Mouse (Mus musculus): ENCODE measurements around the gene Gimap4. TPM values are rescaled to one million over a fixed set of nuclear protein-coding genes. Genes with fewer than 3 reads are reported as not detected.
A peak's percentile ranks its signal among the peaks of the same experiment; 100 is the strongest.

The Gimap4 gene
- polyA plus RNA-seq (2015; fragmentation: Nextera tagmentation; extraction: Ambion mirVana): 53.8 and 58.5 TPM in 2 replicates

DNA sequence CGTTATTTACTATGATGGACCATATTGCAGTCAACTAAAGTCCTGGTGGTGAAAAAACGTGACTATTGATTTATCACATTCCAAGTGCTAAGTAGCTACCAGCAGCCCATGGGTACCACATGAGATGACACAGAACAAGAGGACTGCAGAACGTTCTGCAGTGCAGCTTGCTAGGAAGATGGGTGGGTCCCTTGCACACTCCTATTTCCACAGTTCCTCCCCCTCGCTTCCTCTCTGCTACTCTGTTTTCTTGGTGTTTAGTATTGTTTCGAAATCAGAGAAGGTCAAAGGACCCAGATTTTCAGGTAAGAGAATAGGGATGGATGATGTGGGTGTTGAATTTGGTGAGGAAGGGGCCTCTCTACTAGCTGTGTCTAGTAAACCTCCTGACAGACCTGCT lies at the start of gene Gimap4:
Gene Gimap4 (plus strand): TSS at position 231 of the 400 bp plus-strand sequence.
- H3K9ac ChIP-seq (ENCODE audit: low read length): peak within 1 kb of the TSS; percentile 31
- H3K4me1 ChIP-seq (replicated peaks; ENCODE audit: control insufficient read depth, insufficient read depth, low read length): no peaks in the 10 kb centered on the region
- no peaks in the 10 kb centered on the region for H3K27me3 ChIP-seq (ENCODE audit: control insufficient read depth, insufficient read depth, low read depth, low read length)
- peak within 1 kb of the TSS; percentile 32 for H3K4me3 ChIP-seq (ENCODE audit: low read length)
- peak within 1 kb of the TSS; percentile 41 for H3K4me2 ChIP-seq (ENCODE audit: low read depth, low read length)
- H3K9me3 ChIP-seq (ENCODE audit: control insufficient read depth, low read length): no peaks in the 10 kb centered on the region
- peak within 1 kb of the TSS; percentile 73 for H3K27ac ChIP-seq (ENCODE audit: low read length)
- 54% methylated on average over 5 of the region's 5 CpGs for WGBS
- H3K36me3 ChIP-seq (ENCODE audit: control insufficient read depth, insufficient read depth, low read length): no peaks in the 10 kb centered on the region
- ATAC-seq (ENCODE audit: low read depth): 0 out of 2 replicates have a peak, but pooled peaks have one; percentile 43

- Histone ChIP-seq H3K9ac (ENCODE audit: low read length) (no peak overlapping the region), H3K4me1 (replicated peaks; ENCODE audit: control insufficient read depth, insufficient read depth, low read length) (no peaks in the 10 kb centered on the region), H3K27me3 (ENCODE audit: control insufficient read depth, insufficient read depth, low read depth, low read length) (peaks cover 2% of the 10 kb centered on the region; the same call in 1 of the 2 replicates), H3K9me3 (ENCODE audit: control insufficient read depth, low read length) (no peaks in the 10 kb centered on the region), H3K36me3 (ENCODE audit: control insufficient read depth, insufficient read depth, low read length) (no peaks in the 10 kb centered on the region), H3K4me2 (ENCODE audit: low read depth, low read length) (no peak overlapping the region), H3K4me3 (ENCODE audit: low read length) (no peak overlapping the region), H3K27ac (ENCODE audit: low read length) (no peak overlapping the region)
- 67% methylated on average over 2 of the region's 2 CpGs for WGBS
- ATAC-seq (ENCODE audit: low read depth): no peak
Observed at GRCm38 (mm10) chr6:48635105-48635504, 49.2 kb upstream of the Gimap4 start.

GRCm38 (mm10) chr6:48636515-48636914 lies 47.8 kb upstream of the Gimap4 start:
- no peak overlapping the region for H3K4me2 ChIP-seq (ENCODE audit: low read depth, low read length)
- no peak for ATAC-seq (ENCODE audit: low read depth)
- no peaks in the 10 kb centered on the region for H3K27me3 ChIP-seq (ENCODE audit: control insufficient read depth, insufficient read depth, low read depth, low read length)
- no peaks in the 10 kb centered on the region for H3K9me3 ChIP-seq (ENCODE audit: control insufficient read depth, low read length)
- H3K4me3 ChIP-seq (ENCODE audit: low read length): no peak overlapping the region
- no peak overlapping the region for H3K9ac ChIP-seq (ENCODE audit: low read length)
- H3K4me1 ChIP-seq (replicated peaks; ENCODE audit: control insufficient read depth, insufficient read depth, low read length): no peaks in the 10 kb centered on the region
- H3K27ac ChIP-seq (ENCODE audit: low read length): no peak overlapping the region
- no peaks in the 10 kb centered on the region for H3K36me3 ChIP-seq (ENCODE audit: control insufficient read depth, insufficient read depth, low read length)
- 71% methylated on average over 6 of the region's 6 CpGs for WGBS

DNA sequence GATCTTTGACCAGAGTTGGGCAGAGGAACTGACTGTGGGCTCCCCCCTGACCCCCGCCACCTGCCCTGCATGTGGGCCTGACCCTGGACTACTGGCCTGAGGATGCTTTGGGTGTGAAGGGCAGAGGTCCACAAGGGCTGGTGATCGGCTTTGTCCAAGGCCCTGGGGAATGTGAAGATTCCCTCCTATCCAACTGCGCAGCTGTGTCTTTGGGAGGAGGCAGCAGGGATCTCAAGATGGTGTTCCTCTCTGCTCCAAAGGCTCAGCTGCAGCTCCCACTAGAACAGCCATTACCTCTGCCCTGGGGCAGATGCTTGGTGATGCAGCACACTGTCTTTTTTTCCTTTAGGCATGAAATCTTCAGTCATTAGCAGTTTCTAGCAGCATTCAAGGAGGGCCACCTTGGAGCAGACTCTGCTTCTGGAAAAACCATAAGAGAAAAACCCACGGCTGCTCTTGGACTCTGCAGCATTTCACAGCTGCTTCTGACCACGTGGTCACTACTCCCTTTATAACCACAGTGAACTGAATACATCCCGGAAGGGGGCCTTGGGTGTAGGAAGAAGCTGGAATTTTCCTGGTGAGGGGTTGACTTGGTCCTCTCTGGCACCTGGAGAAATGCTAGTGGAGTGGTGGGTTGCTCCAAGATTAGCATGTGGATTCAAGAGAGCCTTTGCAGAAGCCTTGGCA lies 46.4 kb upstream of the Gimap4 start:
- Histone ChIP-seq H3K27ac (ENCODE audit: low read length) (no peak overlapping the region), H3K36me3 (ENCODE audit: control insufficient read depth, insufficient read depth, low read length) (no peaks in the 10 kb centered on the region), H3K27me3 (ENCODE audit: control insufficient read depth, insufficient read depth, low read depth, low read length) (no peaks in the 10 kb centered on the region), H3K4me1 (replicated peaks; ENCODE audit: control insufficient read depth, insufficient read depth, low read length) (no peaks in the 10 kb centered on the region), H3K4me3 (ENCODE audit: low read length) (no peak overlapping the region), H3K9ac (ENCODE audit: low read length) (no peak overlapping the region), H3K4me2 (ENCODE audit: low read depth, low read length) (no peak overlapping the region), H3K9me3 (ENCODE audit: control insufficient read depth, low read length) (no peaks in the 10 kb centered on the region)
- no peak for ATAC-seq (ENCODE audit: low read depth)
- 68% methylated on average over 6 of the region's 6 CpGs for WGBS

DNA sequence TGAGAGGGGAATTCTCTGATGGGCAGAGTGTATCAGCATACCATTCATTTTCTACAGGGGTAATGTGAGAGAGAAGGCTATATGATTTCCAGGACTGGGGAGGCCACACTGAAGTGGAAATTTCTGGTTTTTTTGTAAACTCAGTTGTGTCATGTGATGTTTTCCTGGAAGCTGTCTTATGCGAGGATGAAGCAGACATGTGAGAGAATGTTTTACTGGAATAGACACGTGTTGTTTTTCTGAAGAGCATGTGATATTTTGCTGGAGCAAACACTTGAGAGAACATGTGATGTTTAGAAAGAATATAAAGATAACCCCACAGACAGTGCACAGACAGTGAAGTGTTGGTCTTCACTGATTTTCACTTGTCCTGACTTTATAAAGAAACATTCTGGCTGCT lies 45.8 kb upstream of the Gimap4 start:
- Histone ChIP-seq H3K36me3 (ENCODE audit: control insufficient read depth, insufficient read depth, low read length) (no peaks in the 10 kb centered on the region), H3K27me3 (ENCODE audit: control insufficient read depth, insufficient read depth, low read depth, low read length) (no peaks in the 10 kb centered on the region), H3K9ac (ENCODE audit: low read length) (no peak overlapping the region), H3K4me1 (replicated peaks; ENCODE audit: control insufficient read depth, insufficient read depth, low read length) (no peaks in the 10 kb centered on the region), H3K27ac (ENCODE audit: low read length) (no peak overlapping the region), H3K9me3 (ENCODE audit: control insufficient read depth, low read length) (no peaks in the 10 kb centered on the region), H3K4me2 (ENCODE audit: low read depth, low read length) (no peak overlapping the region), H3K4me3 (ENCODE audit: low read length) (no peak overlapping the region)
- no peak for ATAC-seq (ENCODE audit: low read depth)
- WGBS: 57% methylated on average over 2 of the region's 2 CpGs

DNA sequence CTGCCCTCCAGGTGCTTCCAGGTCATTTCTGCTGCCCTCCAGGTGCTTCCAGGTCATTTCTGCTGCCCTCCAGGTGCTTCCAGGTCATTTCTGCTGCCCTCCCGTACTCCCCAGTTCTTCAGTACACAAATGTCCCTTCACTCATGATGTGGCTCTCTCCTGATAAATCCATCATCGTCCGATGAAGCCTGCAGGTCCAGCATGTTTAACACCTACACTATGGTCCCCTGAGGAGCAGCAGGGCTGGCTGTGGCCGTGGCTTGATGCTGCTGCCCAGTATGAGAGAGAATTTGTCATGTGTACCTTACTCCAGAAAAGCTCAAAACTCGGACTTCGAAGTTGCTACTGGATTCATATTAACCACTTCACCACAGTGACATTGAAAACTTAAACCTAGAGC lies 43.0 kb upstream of the Gimap4 start:
- no peaks in the 10 kb centered on the region for H3K4me1 ChIP-seq (replicated peaks; ENCODE audit: control insufficient read depth, insufficient read depth, low read length)
- no peaks in the 10 kb centered on the region; the same call in 1 of the 2 replicates for H3K27me3 ChIP-seq (ENCODE audit: control insufficient read depth, insufficient read depth, low read depth, low read length)
- H3K4me2 ChIP-seq (ENCODE audit: low read depth, low read length): no peak overlapping the region
- no peak overlapping the region for H3K27ac ChIP-seq (ENCODE audit: low read length)
- no peak for ATAC-seq (ENCODE audit: low read depth)
- WGBS: 56% methylated on average over 6 of the region's 6 CpGs
- H3K9ac ChIP-seq (ENCODE audit: low read length): no peak overlapping the region
- H3K4me3 ChIP-seq (ENCODE audit: low read length): no peak overlapping the region
- no peaks in the 10 kb centered on the region for H3K9me3 ChIP-seq (ENCODE audit: control insufficient read depth, low read length)
- H3K36me3 ChIP-seq (ENCODE audit: control insufficient read depth, insufficient read depth, low read length): no peaks in the 10 kb centered on the region

DNA sequence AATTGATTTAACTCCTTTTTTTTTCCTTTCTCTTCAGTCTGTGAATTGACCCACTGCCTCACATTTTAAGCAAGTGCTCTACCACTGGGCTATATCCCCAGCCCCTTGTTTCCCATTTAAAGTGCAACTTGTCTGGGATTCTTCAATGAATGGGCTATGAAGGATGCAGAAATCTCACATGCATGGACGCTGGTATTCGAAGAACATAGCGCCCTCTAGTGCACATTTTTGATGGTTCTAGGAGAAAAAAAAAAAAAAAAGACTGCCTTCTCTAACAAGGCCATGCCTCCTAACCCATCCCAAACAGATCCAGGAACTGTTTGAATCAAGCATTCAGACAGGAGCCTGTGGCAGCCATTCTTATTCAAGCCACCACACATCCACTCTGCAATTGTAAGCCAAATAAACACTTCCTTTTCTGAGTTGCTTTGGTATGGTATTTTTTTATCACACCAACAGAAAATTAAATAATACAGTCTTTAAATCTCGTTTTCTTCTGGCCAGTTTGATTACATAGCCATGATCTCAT lies 41.5 kb upstream of the Gimap4 start:
- Histone ChIP-seq H3K4me1 (replicated peaks; ENCODE audit: control insufficient read depth, insufficient read depth, low read length) (no peaks in the 10 kb centered on the region), H3K4me2 (ENCODE audit: low read depth, low read length) (no peak overlapping the region), H3K36me3 (ENCODE audit: control insufficient read depth, insufficient read depth, low read length) (no peaks in the 10 kb centered on the region), H3K9me3 (ENCODE audit: control insufficient read depth, low read length) (no peaks in the 10 kb centered on the region), H3K4me3 (ENCODE audit: low read length) (no peak overlapping the region), H3K27ac (ENCODE audit: low read length) (no peak overlapping the region), H3K27me3 (ENCODE audit: control insufficient read depth, insufficient read depth, low read depth, low read length) (no peaks in the 10 kb centered on the region; the same call in 1 of the 2 replicates), H3K9ac (ENCODE audit: low read length) (no peak overlapping the region)
- ATAC-seq (ENCODE audit: low read depth): no peak
- 18% methylated on average over 4 of the region's 4 CpGs for WGBS

DNA sequence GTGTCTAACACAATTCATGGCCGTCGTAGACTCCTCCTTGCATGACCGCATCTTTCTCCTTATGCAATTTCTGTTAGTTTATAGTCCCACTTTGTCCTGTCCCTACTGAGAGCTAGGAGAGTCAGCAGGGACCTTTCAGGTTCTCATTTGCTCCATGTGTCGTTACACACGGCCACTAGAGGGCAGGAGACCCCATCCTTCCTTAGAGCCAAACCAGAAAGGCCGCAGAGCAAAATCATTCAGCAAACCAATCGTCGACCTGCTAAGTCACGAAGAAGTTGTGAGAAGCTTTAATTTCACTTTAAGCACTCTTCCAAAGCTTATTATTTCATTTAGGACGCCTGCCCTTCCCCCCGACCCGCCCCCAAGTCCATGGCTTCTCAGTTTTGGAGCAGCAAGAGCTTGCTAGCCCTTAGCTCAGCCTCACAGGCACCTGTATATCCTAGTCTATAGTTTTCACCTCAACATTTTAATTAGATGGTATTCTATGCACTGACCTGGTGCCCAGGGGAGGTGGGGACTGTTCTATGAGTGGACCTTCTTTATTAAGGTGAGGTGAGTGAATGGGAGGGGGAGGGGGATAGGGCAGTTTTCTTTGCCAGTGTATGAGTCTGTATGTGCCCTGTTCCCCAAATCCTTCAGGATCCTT lies 38.6 kb upstream of the Gimap4 start:
- Histone ChIP-seq H3K4me1 (replicated peaks; ENCODE audit: control insufficient read depth, insufficient read depth, low read length) (no peaks in the 10 kb centered on the region), H3K4me2 (ENCODE audit: low read depth, low read length) (no peak overlapping the region), H3K36me3 (ENCODE audit: control insufficient read depth, insufficient read depth, low read length) (no peaks in the 10 kb centered on the region), H3K9me3 (ENCODE audit: control insufficient read depth, low read length) (no peaks in the 10 kb centered on the region), H3K27ac (ENCODE audit: low read length) (no peak overlapping the region), H3K4me3 (ENCODE audit: low read length) (no peak overlapping the region), H3K9ac (ENCODE audit: low read length) (no peak overlapping the region), H3K27me3 (ENCODE audit: control insufficient read depth, insufficient read depth, low read depth, low read length) (no peaks in the 10 kb centered on the region; the same call in 1 of the 2 replicates)
- 9% methylated on average over 12 of the region's 12 CpGs for WGBS
- ATAC-seq (ENCODE audit: low read depth): peak; percentile 40; the same call in 1 of the 2 replicates

GRCm38 (mm10) chr6:48646309-48646690 lies 38.0 kb upstream of the Gimap4 start:
- Histone ChIP-seq H3K9me3 (ENCODE audit: control insufficient read depth, low read length) (no peaks in the 10 kb centered on the region), H3K4me2 (ENCODE audit: low read depth, low read length) (no peak overlapping the region), H3K9ac (ENCODE audit: low read length) (no peak overlapping the region), H3K36me3 (ENCODE audit: control insufficient read depth, insufficient read depth, low read length) (no peaks in the 10 kb centered on the region), H3K4me1 (replicated peaks; ENCODE audit: control insufficient read depth, insufficient read depth, low read length) (no peaks in the 10 kb centered on the region), H3K27me3 (ENCODE audit: control insufficient read depth, insufficient read depth, low read depth, low read length) (no peaks in the 10 kb centered on the region; the same call in 1 of the 2 replicates), H3K27ac (ENCODE audit: low read length) (no peak overlapping the region), H3K4me3 (ENCODE audit: low read length) (no peak overlapping the region)
- WGBS: 77% methylated on average over 4 of the region's 4 CpGs
- ATAC-seq (ENCODE audit: low read depth): no peak
